Mouse (Mus musculus): ENCODE measurements at regions not wholly inside any gene's neighbourhood (a gene's known extent, or its start where the extent isn't known, plus 50 kb on each side); places are given as distances from the start of the nearest gene placed in this dataset.

GRCm38 (mm10) chr10:38875667-38876245, 54.2 kb upstream of the Rfpl4b start:
- peak; percentile 78 for DNase-seq (ENCODE audit: low read depth)

- DNase-seq (ENCODE audit: low read depth): no peak
Measured at GRCm38 (mm10) chr10:38879271-38879670, 57.7 kb upstream of the Rfpl4b start.

- no peak for DNase-seq (ENCODE audit: low read depth)
Measured at GRCm38 (mm10) chr10:38880642-38881187, 59.1 kb upstream of the Rfpl4b start.

- peak; percentile 46 for DNase-seq (ENCODE audit: low read depth)
Measured at GRCm38 (mm10) chr10:38882154-38882553, 60.6 kb upstream of the Rfpl4b start.

- DNase-seq (ENCODE audit: low read depth): no peak
Measured at GRCm38 (mm10) chr10:38883816-38884599, 62.4 kb upstream of the Rfpl4b start.

- DNase-seq (ENCODE audit: low read depth): no peak
Measured at GRCm38 (mm10) chr10:38884641-38885040, 63.1 kb upstream of the Rfpl4b start.

GRCm38 (mm10) chr10:38886441-38886840, 64.9 kb upstream of the Rfpl4b start:
- DNase-seq (ENCODE audit: low read depth): no peak

GRCm38 (mm10) chr10:38887896-38888295, 66.3 kb upstream of the Rfpl4b start:
- DNase-seq (ENCODE audit: low read depth): no peak

GRCm38 (mm10) chr10:38894706-38895105, 70.6 kb upstream of the Lama4 start:
- no peak for DNase-seq (ENCODE audit: low read depth)

- DNase-seq (ENCODE audit: low read depth): no peak
Measured at GRCm38 (mm10) chr10:38895656-38896055, 69.7 kb upstream of the Lama4 start.

- DNase-seq (ENCODE audit: low read depth): peak; percentile 30
Measured at GRCm38 (mm10) chr10:38897573-38897972, 67.7 kb upstream of the Lama4 start.

GRCm38 (mm10) chr10:38906121-38906520, 59.2 kb upstream of the Lama4 start:
- DNase-seq (ENCODE audit: low read depth): no peak

- DNase-seq (ENCODE audit: low read depth): no peak
Measured at GRCm38 (mm10) chr10:38907835-38908234, 57.5 kb upstream of the Lama4 start.

- peak; percentile 82 for DNase-seq (ENCODE audit: low read depth)
Measured at GRCm38 (mm10) chr10:38908277-38908676, 57.0 kb upstream of the Lama4 start.

GRCm38 (mm10) chr10:38909152-38909732, 56.1 kb upstream of the Lama4 start:
- DNase-seq (ENCODE audit: low read depth): no peak

GRCm38 (mm10) chr10:38909843-38910242, 55.5 kb upstream of the Lama4 start:
- no peak for DNase-seq (ENCODE audit: low read depth)

GRCm38 (mm10) chr10:38913013-38913412, 52.3 kb upstream of the Lama4 start:
- no peak for DNase-seq (ENCODE audit: low read depth)
